Mouse (Mus musculus) bone marrow macrophage, adult 2 months (primary cell): ENCODE results near the gene Cdkl3.

Source experiments
- CTCF ChIP-seq: IDR thresholded peaks from 2 replicates; pipeline ENCODE4 v1.5.1; 2012; ENCODE audit warnings: low read depth, mild to moderate bottlenecking, low read length, moderate library complexity
- POLR2A ChIP-seq: IDR thresholded peaks from 2 replicates; pipeline ENCODE4 v1.6.1; 2012; ENCODE audit warnings: mild to moderate bottlenecking, low read depth, low read length, borderline replicate concordance

DNA sequence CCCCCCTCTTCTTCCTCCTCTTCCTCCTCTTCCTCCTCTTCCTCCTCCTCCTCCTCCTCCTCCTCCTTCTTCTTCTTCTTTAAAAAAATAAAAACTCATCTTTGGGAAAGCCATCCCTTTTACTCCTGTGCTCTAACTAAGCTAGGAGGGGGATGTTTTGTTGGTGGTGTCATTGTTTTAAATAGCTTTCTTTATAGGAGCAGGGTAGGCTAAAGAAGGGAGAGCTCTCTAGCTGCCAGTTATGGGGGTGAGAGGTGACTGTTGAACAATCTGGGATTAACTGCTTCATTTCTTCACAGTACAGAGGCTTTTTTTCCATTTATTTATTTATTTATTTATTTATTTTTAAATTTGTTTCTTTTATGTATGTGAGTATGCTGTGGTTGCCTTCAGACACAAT lies 101.5 kb downstream of the Cdkl3 start:
- TF ChIP-seq CTCF (no peak), POLR2A (no peak)
